Comparison of ENCODE assay signal across 9 mouse cellular contexts in the genomic region with DNA sequence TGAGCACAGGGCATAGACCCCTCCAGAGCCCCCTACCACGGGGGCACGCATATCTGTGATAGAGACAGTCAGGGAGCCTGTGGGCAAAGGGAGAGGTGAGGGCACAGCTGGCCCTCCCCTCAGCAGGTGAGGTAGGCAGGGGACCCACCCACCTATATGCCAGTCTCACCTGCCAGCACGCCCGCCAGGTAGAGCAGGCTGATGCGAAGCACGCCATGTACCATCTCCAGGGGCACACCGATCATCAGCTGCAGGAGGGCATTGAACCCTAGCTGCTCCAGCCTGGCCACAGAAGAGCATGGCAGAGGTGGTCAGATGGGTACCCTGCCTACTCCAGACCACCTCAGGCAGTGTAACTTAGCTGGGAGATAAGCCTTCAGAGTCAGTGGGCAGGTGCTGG. TPM values are rescaled to one million over a fixed set of nuclear protein-coding genes. Genes with fewer than 3 reads are reported as not detected.
DNase-seq lines count a peak whose midpoint lies in the region; ATAC-seq and TF ChIP-seq lines count a peak whose summit lies in the region.
"Had no signal": no experiment of that assay in that cellular context is flagged by ENCODE, and none has a peak within 500 bp of the region (broad histone marks: within the 10 kb centered on the region; RNA-seq: fewer than 3 reads in every experiment).

No protein-coding gene starts in this region.

- peaks cover 53% of the 10 kb centered on the region for H3K36me3 ChIP-seq in heart, embryonic 12.5 days
- peaks cover 84% of the 10 kb centered on the region for H3K36me3 ChIP-seq in G1E (replicated peaks)
- H3K36me3 ChIP-seq in hindbrain, embryonic 10.5 days = peaks cover 63% of the 10 kb centered on the region
- peaks cover 35% of the 10 kb centered on the region for H3K36me3 ChIP-seq in liver, postnatal 0 days (replicated peaks; ENCODE audit: insufficient read depth, low read length)

- no peak for DNase-seq in heart, postnatal 10 days
- no peak for DNase-seq in G1E (ENCODE audit: low spot score)
- DNase-seq in hindbrain, embryonic 10.5 days (ENCODE audit: low spot score) = no peak
- no peak for DNase-seq in liver, postnatal 0 days
- no peak for DNase-seq in left cerebral cortex, adult 9 months (ENCODE audit: low spot score in 2 of 2)
- no peak for DNase-seq in layer of hippocampus, adult 18-20 months (ENCODE audit: low spot score in 2 of 2)
- DNase-seq: cerebellum, postnatal 36 days had no signal

- no peaks in the 10 kb centered on the region for H3K9me3 ChIP-seq in heart, embryonic 12.5 days (replicated peaks)
- H3K9me3 ChIP-seq in G1E (replicated peaks) = no peaks in the 10 kb centered on the region
- H3K9me3 ChIP-seq in hindbrain, embryonic 10.5 days = no peaks in the 10 kb centered on the region
- H3K9me3 ChIP-seq in liver, postnatal 0 days (ENCODE audit: low read length) = no peaks in the 10 kb centered on the region

- no peak overlapping the region for H3K27ac ChIP-seq in heart, embryonic 12.5 days (ENCODE audit: poor library complexity, severe bottlenecking)
- H3K27ac ChIP-seq in hindbrain, embryonic 10.5 days = no peak overlapping the region
- no peak overlapping the region for H3K27ac ChIP-seq in liver, postnatal 0 days (ENCODE audit: low read depth)

- peaks cover 67% of the 10 kb centered on the region for H3K4me1 ChIP-seq in heart, embryonic 12.5 days (replicated peaks)
- peaks cover 83% of the 10 kb centered on the region for H3K4me1 ChIP-seq in G1E (ENCODE audit: insufficient read depth, low read depth, low read length)
- H3K4me1 ChIP-seq in hindbrain, embryonic 10.5 days (replicated peaks) = peaks cover 83% of the 10 kb centered on the region
- peaks cover 58% of the 10 kb centered on the region for H3K4me1 ChIP-seq in liver, postnatal 0 days (ENCODE audit: insufficient read depth)

- peak overlapping the region; percentile 71; the same call in 1 of the 2 replicates for H3K4me3 ChIP-seq in heart, embryonic 12.5 days
- H3K4me3 ChIP-seq in G1E (ENCODE audit: low read depth, low read length) = peak overlapping the region; percentile 81
- H3K4me3 ChIP-seq in hindbrain, embryonic 10.5 days = peak overlapping the region; percentile 73; the same call in 1 of the 2 replicates
- no peak overlapping the region for H3K4me3 ChIP-seq in liver, postnatal 0 days (ENCODE audit: low read depth, low read length)

- TF ChIP-seq EP300 in liver, postnatal 0 days (IDR thresholded peaks at IDR 0.05; ENCODE audit: low read depth) = no peak

- WGBS in heart, embryonic 12.5 days = 92% methylated on average over 7 of the region's 7 CpGs
- WGBS in hindbrain, embryonic 10.5 days = 96% methylated on average over 7 of the region's 7 CpGs
- WGBS in liver, postnatal 0 days (ENCODE audit: insufficient replicate concordance) = 87% methylated on average over 7 of the region's 7 CpGs

- H3K4me2 ChIP-seq in heart, embryonic 12.5 days = peak overlapping the region; percentile 94
- peak overlapping the region; percentile 99 for H3K4me2 ChIP-seq in liver, postnatal 0 days (ENCODE audit: low read depth, low read length)

- intact Hi-C loops in heart, postnatal 10 days (cut with DNase I) = no loop called here

- peak overlapping the region; percentile 81; the same call in 1 of the 2 replicates for H3K9ac ChIP-seq in heart, embryonic 12.5 days
- H3K9ac ChIP-seq in liver, postnatal 0 days (replicated peaks) = no peak overlapping the region

- no peak for TF ChIP-seq CTCF in G1E (IDR thresholded peaks at IDR 0.05; ENCODE audit: low read depth, low read length)
- TF ChIP-seq CTCF in liver, postnatal 0 days (IDR thresholded peaks at IDR 0.05; ENCODE audit: low read depth) = no peak

- ATAC-seq in heart, embryonic 12.5 days (ENCODE audit: insufficient number of reproducible peaks, low FRiP score) = no peak
- no peak for ATAC-seq in G1E (ENCODE audit: extremely low read depth, insufficient number of reproducible peaks, low FRiP score, poor library complexity, severe bottlenecking)
- no peak for ATAC-seq in liver, postnatal 0 days
- ATAC-seq in megakaryocyte-erythroid progenitor cell, adult 5-6 weeks (replicated peaks; ENCODE audit: low FRiP score, low TSS enrichment, poor library complexity, severe bottlenecking) = no peak

- H3K27me3 ChIP-seq in heart, embryonic 12.5 days (replicated peaks) = no peaks in the 10 kb centered on the region
- no peaks in the 10 kb centered on the region for H3K27me3 ChIP-seq in G1E (ENCODE audit: insufficient read depth, low read length)
- H3K27me3 ChIP-seq in hindbrain, embryonic 10.5 days (ENCODE audit: insufficient read depth, poor library complexity, severe bottlenecking) = no peaks in the 10 kb centered on the region
- no peaks in the 10 kb centered on the region for H3K27me3 ChIP-seq in liver, postnatal 0 days (ENCODE audit: insufficient read depth, low read length)

RNA-seq across cellular contexts. Expression of gene Rhbdl1, which starts 1.8 kb away (rescaled TPM):
- 1.6 and 2.4 TPM in 2 replicates for polyA plus RNA-seq in heart, embryonic 12.5 days (2016; fragmentation: Nextera tagmentation; extraction: Ambion mirVana)
- total RNA-seq in heart, postnatal 10 days (2021) = 1 to 10 TPM; 2.2 to 2.6 TPM
- total RNA-seq in G1E (2014; fragmentation: Nextera tagmentation) (4.8 and 5.5 TPM in 2 replicates), G1E (2017) (0.87 and 1.4 TPM in 2 replicates)
- 2.7 and 3.1 TPM in 2 replicates for polyA plus RNA-seq in G1E (2012)
- polyA plus RNA-seq in hindbrain, embryonic 10.5 days (2016; fragmentation: Nextera tagmentation; extraction: Ambion mirVana) = 1.7 and 3.1 TPM in 2 replicates
- 0.17 and 0.35 TPM in 2 replicates for polyA plus RNA-seq in liver, postnatal 0 days (2015; fragmentation: Nextera tagmentation; extraction: Ambion mirVana)
- total RNA-seq in megakaryocyte-erythroid progenitor cell, adult 5-6 weeks (2014; fragmentation: Nextera tagmentation) = 0.50 and 2.0 TPM in 2 replicates
- 0.30 and 0.47 TPM in 2 replicates for total RNA-seq in megakaryocyte-erythroid progenitor cell, adult 5-6 weeks (2017)
- total RNA-seq in layer of hippocampus, adult 18-20 months (2021) = 10 to 100 TPM; 42.1 to 43.4 TPM

RNA-seq across cellular contexts. Expression of gene Stub1, which starts 2.1 kb away (rescaled TPM):
- 271 and 272 TPM in 2 replicates for polyA plus RNA-seq in heart, embryonic 12.5 days (2016; fragmentation: Nextera tagmentation; extraction: Ambion mirVana)
- total RNA-seq in heart, postnatal 10 days (2021) = 100 to 1,000 TPM; 123 to 132 TPM
- total RNA-seq in G1E (2014; fragmentation: Nextera tagmentation) = 29.1 and 30.1 TPM in 2 replicates
- total RNA-seq in G1E (2017) = 90.8 and 97.3 TPM in 2 replicates
- 70.9 and 81.7 TPM in 2 replicates for polyA plus RNA-seq in G1E (2012)
- 360 and 390 TPM in 2 replicates for polyA plus RNA-seq in hindbrain, embryonic 10.5 days (2016; fragmentation: Nextera tagmentation; extraction: Ambion mirVana)
- polyA plus RNA-seq in liver, postnatal 0 days (2015; fragmentation: Nextera tagmentation; extraction: Ambion mirVana) = 118 and 119 TPM in 2 replicates
- 89.4 and 112 TPM in 2 replicates for total RNA-seq in megakaryocyte-erythroid progenitor cell, adult 5-6 weeks (2014; fragmentation: Nextera tagmentation)
- total RNA-seq in megakaryocyte-erythroid progenitor cell, adult 5-6 weeks (2017) = 77.6 and 77.7 TPM in 2 replicates
- total RNA-seq in layer of hippocampus, adult 18-20 months (2021) = 100 to 1,000 TPM; 158 to 165 TPM

RNA-seq across cellular contexts. Expression of gene Gm20683, which starts 6.3 kb away (rescaled TPM):
- 1.3 and 1.6 TPM in 2 replicates for polyA plus RNA-seq in heart, embryonic 12.5 days (2016; fragmentation: Nextera tagmentation; extraction: Ambion mirVana)
- 1 to 10 TPM; 4.2 to 4.7 TPM for total RNA-seq in heart, postnatal 10 days (2021)
- 1.1 and 2.9 TPM in 2 replicates for total RNA-seq in G1E (2014; fragmentation: Nextera tagmentation)
- 3.0 and 3.1 TPM in 2 replicates for total RNA-seq in G1E (2017)
- polyA plus RNA-seq in G1E (2012) = 9.7 and 12.4 TPM in 2 replicates
- polyA plus RNA-seq in hindbrain, embryonic 10.5 days (2016; fragmentation: Nextera tagmentation; extraction: Ambion mirVana) = 1.5 and 3.1 TPM in 2 replicates
- 0.30 and 0.34 TPM in 2 replicates for polyA plus RNA-seq in liver, postnatal 0 days (2015; fragmentation: Nextera tagmentation; extraction: Ambion mirVana)
- total RNA-seq in megakaryocyte-erythroid progenitor cell, adult 5-6 weeks (2014; fragmentation: Nextera tagmentation) = 1.7 and 6.4 TPM in 2 replicates
- total RNA-seq in megakaryocyte-erythroid progenitor cell, adult 5-6 weeks (2017) = not detected in 2 replicates
- 10 to 100 TPM; 21.9 to 22.1 TPM for total RNA-seq in layer of hippocampus, adult 18-20 months (2021)

RNA-seq across cellular contexts. Expression of gene Jmjd8, which starts 6.6 kb away (rescaled TPM):
- polyA plus RNA-seq in heart, embryonic 12.5 days (2016; fragmentation: Nextera tagmentation; extraction: Ambion mirVana) = 38.1 and 41.8 TPM in 2 replicates
- total RNA-seq in heart, postnatal 10 days (2021) = 10 to 100 TPM; 33.7 to 34.5 TPM
- 0.90 and 1.9 TPM in 2 replicates for total RNA-seq in G1E (2014; fragmentation: Nextera tagmentation)
- total RNA-seq in G1E (2017) = 1.9 and 2.0 TPM in 2 replicates
- polyA plus RNA-seq in G1E (2012) = 0.08 and 0.11 TPM in 2 replicates
- 51.5 and 64.3 TPM in 2 replicates for polyA plus RNA-seq in hindbrain, embryonic 10.5 days (2016; fragmentation: Nextera tagmentation; extraction: Ambion mirVana)
- 12.8 and 13.8 TPM in 2 replicates for polyA plus RNA-seq in liver, postnatal 0 days (2015; fragmentation: Nextera tagmentation; extraction: Ambion mirVana)
- total RNA-seq in megakaryocyte-erythroid progenitor cell, adult 5-6 weeks (2014; fragmentation: Nextera tagmentation) = 20.1 and 31.7 TPM in 2 replicates
- 19.5 and 21.5 TPM in 2 replicates for total RNA-seq in megakaryocyte-erythroid progenitor cell, adult 5-6 weeks (2017)
- total RNA-seq in layer of hippocampus, adult 18-20 months (2021) = 10 to 100 TPM; 52.7 to 55.5 TPM

RNA-seq across cellular contexts. Expression of gene Rhot2, which starts 9.3 kb away (rescaled TPM):
- 24.0 and 24.9 TPM in 2 replicates for polyA plus RNA-seq in heart, embryonic 12.5 days (2016; fragmentation: Nextera tagmentation; extraction: Ambion mirVana)
- 10 to 100 TPM; 80.4 to 86.5 TPM for total RNA-seq in heart, postnatal 10 days (2021)
- total RNA-seq in G1E (2014; fragmentation: Nextera tagmentation) = 31.2 and 41.2 TPM in 2 replicates
- total RNA-seq in G1E (2017) = 17.7 and 20.0 TPM in 2 replicates
- 142 and 151 TPM in 2 replicates for polyA plus RNA-seq in G1E (2012)
- polyA plus RNA-seq in hindbrain, embryonic 10.5 days (2016; fragmentation: Nextera tagmentation; extraction: Ambion mirVana) = 18.8 and 28.5 TPM in 2 replicates
- polyA plus RNA-seq in liver, postnatal 0 days (2015; fragmentation: Nextera tagmentation; extraction: Ambion mirVana) = 9.8 and 10.4 TPM in 2 replicates
- total RNA-seq in megakaryocyte-erythroid progenitor cell, adult 5-6 weeks (2014; fragmentation: Nextera tagmentation) = 51.2 and 54.8 TPM in 2 replicates
- total RNA-seq in megakaryocyte-erythroid progenitor cell, adult 5-6 weeks (2017) = 21.3 and 27.4 TPM in 2 replicates
- total RNA-seq in layer of hippocampus, adult 18-20 months (2021) = 100 to 1,000 TPM in 1 of 2 experiments, 10 to 100 TPM in 1; 98.3 to 109 TPM

Comparison
In these comparisons a context has a peak if more than half of its experiments do, and no peak if none do; other contexts are left out.
1. RNA of gene Rhbdl1, which starts 1.8 kb away (total RNA-seq): 42.1 to 43.4 TPM in layer of hippocampus, adult 18-20 months; 0.87 to 5.5 TPM in G1E, 2.2 to 2.6 TPM in heart, postnatal 10 days and 0.30 to 2.0 TPM in megakaryocyte-erythroid progenitor cell, adult 5-6 weeks; every median in the first group is over 4 times any median in the second.